Mouse (Mus musculus) urinary bladder, postnatal 4 days (tissue): ENCODE data around the gene 1110012L19Rik.
"Not testable (repeated sequence)": the region's sequence is repeated elsewhere in the genome, so short reads cannot be mapped to it uniquely, and the experiment has no call there.

Source experiments
- DNase-seq, 2 experiments: peaks; one replicate each; pipeline ENCODE4 v3.0.0; 2021 to 2022; ENCODE audit warnings: low spot score in 2 of 2

1110012L19Rik gene

DNA sequence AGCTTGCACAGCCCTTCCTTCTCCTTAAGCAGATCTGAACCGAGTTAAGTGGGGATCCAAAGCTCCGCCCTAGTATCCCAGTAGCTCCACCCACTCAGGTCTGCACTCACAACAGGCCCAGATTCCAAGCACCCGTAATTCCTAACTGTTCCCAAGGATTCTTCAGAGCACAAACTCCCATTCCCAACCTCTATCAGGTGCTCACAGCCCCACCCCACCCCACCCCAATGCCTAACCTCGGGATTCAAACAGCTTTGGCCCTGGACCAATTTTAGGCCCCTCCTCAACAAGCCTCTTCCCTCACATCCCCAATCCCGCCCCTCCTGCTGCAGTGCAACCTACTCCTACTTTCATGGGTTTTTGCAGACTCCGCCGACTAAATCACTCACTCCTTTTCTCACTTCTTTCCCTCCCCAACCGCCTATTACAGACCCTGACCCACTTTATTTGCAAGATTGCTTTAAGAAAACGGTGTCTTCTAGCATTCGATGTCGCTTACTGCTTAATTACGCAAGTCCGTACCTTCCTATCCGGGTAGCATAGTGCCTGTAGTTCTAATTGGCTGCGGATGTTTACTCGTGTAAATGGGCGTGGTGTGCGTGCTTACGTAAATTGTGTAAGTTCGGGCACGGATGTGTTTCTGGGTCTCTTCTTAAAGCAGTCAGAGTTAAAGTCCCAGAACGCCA is at the start of gene 1110012L19Rik:
TSS of gene 1110012L19Rik (plus strand) at position 602 of the 686 bp plus-strand sequence.
- DNase-seq = peak; percentile 49 to 64

- no peak for DNase-seq
Measured at GRCm38 (mm10) chrX:70362985-70363384, 22.7 kb upstream of the 1110012L19Rik start.

- DNase-seq = no peak
Measured at GRCm38 (mm10) chrX:70363446-70363845, 22.2 kb upstream of the 1110012L19Rik start.

DNA sequence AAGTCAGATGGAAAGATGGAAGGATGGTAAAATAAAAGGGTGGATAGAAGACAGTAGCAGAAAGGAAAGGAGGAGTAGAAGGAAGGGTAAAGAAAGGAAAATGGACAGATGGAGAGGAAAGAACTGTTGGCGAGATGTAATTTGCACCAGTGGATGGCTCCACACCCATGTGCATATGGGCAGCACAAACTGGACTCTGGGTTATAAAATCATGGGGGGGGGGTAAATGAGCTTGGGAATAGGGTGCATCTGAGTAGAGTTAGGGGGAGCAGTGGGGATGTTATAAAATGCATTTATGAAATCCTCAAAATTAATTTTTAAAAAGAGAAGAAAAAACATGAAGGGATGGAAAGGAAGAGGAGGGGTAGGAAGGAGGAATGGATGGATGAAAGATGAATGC is 21.5 kb upstream of the 1110012L19Rik start:
- DNase-seq = no peak

DNA sequence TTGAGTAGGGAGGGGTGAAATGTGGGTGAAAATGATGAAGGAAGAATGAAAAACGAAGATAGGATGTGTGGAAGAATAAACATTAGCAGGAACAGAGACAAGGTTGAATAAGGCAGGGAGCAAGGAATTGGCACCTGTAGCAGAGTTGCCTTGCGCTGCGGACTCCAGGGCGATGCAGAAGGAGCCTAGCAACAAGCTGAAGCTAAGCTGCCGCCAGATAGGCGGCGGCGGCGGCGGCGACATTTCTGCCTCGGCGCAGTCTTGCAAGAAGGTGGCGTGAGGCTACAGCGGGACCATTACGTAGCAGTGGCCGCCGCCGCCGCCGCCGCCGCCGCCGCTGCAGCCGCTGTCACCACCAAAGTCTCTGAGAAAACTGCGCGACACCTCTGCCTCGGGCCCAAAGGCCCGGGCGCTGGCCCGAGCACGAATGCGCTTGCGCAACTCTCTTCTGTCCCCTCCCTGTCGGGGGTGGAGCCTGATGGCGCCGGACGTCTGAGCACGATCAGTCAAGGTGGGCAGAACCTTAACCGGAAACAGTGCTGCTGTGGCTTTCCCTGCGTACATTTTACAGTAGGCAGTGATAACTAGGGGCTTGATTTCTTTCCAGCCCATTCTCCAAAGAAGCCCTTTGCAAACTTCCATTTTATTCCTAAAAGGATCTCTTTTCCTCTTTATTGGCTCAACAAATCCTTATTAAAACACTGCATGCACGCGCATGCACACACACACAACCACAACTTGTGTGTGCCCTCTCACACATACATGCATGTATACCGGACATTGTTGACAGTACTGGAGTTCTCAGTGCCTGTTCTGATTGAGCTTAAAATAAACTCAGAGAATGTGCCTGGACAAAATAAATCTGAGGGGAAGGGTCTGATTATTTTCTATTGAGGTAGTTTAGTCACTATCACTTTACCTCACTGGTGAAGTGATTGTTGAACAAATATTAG is 20.7 kb upstream of the 1110012L19Rik start, which contains the start of gene Ids:
TSS of gene Ids (minus strand) at position 424 of the 953 bp plus-strand sequence.
- peak; percentile 79 to 85 for DNase-seq

DNA sequence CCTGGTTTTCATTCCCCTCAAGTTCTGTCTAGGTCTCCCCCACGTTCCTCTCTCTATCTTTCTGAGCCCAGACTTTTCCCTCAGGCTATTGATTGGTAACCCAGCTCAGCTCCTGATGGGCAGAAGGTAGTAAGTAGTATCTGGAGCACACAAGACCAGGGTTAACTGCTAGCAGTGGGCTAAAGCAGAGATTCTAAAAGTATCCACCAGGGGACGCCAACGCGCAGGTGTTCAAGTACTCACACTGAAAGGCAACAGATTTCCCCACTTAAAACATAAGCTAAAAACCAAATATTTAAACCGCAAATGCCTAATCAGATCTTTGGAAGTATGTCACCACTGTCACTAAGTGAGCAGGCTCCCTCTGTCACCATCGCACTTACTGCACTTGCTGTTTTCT is 15.9 kb upstream of the 1110012L19Rik start:
- DNase-seq = not testable (repeated sequence)

- DNase-seq = not testable (repeated sequence)
Measured at GRCm38 (mm10) chrX:70374469-70375110, 11.1 kb upstream of the 1110012L19Rik start.

- DNase-seq = no peak
Measured at GRCm38 (mm10) chrX:70384917-70385275, 781 bp upstream of the 1110012L19Rik start.

DNA sequence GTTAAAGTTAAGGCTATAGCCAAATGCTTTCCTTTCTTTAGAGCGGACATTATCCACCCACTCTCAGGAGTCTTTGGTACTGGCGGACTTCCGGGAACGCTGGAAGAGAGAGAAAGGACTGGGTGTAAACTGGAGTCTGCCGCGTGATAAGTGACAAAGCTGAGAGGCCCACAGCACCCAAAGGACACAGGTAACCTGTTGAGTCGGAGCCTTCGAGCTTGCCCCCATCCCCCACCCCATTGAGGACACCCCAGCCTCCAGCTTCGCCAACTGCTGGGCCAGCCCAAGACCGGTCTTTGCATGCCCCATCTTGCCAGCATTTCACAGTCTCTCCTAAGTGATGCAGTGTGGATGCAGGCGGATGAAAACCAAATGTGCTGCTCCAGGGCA is 280 bp downstream of the 1110012L19Rik start:
- peak in 1 of 2 experiments; percentile 17 for DNase-seq

GRCm38 (mm10) chrX:70392636-70393035 is 7.0 kb downstream of the 1110012L19Rik start:
- not testable (repeated sequence) for DNase-seq

DNA sequence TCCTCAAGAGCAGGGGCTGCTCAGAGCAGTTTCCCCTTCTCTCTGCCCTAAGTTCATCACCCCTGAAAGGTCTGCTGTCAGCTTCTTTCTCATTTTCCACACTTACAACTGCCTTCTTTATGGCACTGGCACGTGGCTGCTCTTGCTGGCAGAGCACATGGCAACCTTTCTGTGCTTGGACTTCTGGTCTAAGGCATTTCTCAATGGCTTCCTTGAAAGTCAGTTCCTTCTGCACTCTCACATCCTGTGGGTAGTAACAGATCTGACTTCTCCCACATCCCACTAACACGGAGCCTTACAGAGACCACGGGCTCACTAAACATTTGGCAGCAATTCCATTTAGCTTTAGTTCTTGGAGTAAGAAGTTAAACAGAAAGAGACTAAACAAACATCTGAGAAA is 39.8 kb downstream of the 1110012L19Rik start:
- DNase-seq = not testable (repeated sequence)
